Mouse (Mus musculus) gastrocnemius, adult 8-10 months (tissue): ENCODE measurements around the gene Lsm4. TPM values are rescaled to one million over a fixed set of nuclear protein-coding genes. Genes with fewer than 3 reads are reported as not detected.
A peak's percentile ranks its signal among the peaks of the same experiment; 100 is the strongest.

Experiments
- DNase-seq, 2 experiments: peaks; one replicate each; pipeline ENCODE4 v3.0.0; 2022; ENCODE audit warnings: low spot score in 2 of 2
- total RNA-seq, 4 experiments: library from RNA; stranded (reverse); gene quantifications; 2 replicates each; pipeline ENCODE4 v1.2.4; 2022

The Lsm4 gene
- total RNA-seq, 4 experiments from 2014 or later: 64.4 to 75.4 (median 70.3) TPM

DNA sequence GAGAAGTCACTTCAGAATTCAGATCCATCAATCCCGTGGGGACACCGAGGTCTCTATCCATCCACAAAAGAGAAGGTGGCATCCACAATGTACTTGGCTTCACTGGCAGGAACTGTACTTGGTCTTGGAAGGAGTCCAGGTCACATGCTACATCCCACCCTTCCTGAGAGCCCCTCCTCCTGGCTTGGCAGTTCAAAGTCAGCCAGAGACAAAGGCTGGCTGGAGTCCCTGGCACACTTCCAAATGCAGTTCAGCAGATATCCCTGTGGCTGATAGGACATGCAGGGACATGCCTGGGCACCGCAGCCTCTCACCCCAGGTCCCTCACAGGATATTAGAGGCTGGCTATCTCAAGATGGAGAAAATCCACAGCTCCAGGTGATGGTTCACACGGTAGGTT is 23.7 kb upstream of the Lsm4 start:
- no peak for DNase-seq

DNA sequence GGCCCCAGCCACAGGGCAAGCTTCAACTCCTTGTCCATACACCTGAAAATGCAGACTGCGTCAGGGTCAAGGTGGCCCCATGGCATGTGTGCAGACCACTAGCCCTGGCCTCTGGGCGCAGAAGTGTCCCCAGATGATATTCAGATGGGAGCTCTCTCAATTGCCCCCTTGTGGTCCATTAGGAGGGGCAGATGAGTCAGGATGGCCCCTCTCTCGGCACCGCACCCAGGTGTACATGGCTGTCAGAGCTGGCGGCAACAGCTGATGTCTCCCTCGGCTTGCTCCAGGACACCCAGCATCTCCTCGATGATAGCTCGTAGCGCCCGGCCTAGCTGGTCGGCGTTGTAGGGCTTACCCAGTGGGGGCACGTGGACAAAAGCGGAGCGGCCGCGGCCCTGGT is 22.7 kb upstream of the Lsm4 start:
- DNase-seq: no peak

DNA sequence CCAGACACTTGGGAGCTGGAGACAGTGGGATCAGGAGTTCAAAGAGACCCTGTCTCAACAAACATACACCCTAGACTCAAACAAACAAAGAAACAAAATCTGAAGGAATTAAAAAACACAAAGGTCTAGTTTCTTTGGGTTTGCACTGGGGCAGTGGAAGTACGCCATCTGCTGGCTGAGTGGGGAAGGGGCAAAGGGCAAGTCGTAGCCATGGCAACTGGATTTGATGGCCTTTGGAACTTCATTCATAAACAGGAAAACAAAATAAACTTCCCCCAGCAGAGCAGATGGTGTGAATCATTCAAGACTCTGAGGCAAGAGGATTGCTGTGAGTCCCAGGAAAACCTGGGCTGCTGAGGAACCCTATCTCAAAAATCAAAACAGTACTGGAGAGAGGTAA is 19.8 kb upstream of the Lsm4 start:
- DNase-seq: no peak

- DNase-seq: no peak
Observed at GRCm38 (mm10) chr8:70654121-70654520, 18.9 kb upstream of the Lsm4 start.

DNA sequence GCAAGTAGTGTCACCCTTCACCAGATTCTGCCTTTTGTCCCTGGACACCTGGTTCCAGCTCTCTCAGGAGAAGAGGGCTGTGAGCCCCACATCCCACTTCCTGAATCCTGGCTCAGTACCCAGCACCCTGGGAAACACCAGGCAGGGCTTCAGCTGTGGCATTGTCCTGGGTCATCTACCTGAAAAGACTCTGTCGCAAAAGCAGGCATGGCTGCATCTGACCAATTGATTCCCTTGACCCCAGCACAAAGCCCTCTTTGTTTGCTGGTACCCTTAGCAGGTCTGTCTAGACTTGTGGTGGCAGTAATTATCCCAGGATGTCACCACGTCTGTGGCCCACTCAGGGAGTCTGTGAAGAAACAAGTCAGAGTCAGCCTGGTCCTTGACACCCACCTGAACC is 17.6 kb upstream of the Lsm4 start:
- DNase-seq: no peak

- DNase-seq: no peak
Observed at GRCm38 (mm10) chr8:70656193-70656790, 16.8 kb upstream of the Lsm4 start.

DNA sequence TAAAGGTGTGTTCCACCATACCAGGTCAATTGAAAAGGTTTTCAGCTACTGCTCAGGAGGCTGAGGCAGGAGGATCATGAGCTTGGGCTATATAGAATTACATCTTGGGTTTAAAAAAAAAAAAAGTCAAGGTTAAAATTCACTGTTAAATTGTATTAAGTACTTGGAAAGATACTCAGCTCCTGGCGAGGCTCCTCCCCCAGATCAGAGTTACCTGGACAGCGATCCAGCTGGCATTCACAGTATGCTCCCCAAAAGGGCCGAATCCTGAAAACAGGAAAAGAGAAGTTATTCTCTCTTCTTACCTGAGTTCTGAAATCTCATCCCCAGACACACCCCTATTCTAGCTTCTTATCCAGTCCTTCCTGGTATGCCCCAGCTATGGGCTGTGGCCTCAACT is 15.8 kb upstream of the Lsm4 start:
- no peak for DNase-seq

DNA sequence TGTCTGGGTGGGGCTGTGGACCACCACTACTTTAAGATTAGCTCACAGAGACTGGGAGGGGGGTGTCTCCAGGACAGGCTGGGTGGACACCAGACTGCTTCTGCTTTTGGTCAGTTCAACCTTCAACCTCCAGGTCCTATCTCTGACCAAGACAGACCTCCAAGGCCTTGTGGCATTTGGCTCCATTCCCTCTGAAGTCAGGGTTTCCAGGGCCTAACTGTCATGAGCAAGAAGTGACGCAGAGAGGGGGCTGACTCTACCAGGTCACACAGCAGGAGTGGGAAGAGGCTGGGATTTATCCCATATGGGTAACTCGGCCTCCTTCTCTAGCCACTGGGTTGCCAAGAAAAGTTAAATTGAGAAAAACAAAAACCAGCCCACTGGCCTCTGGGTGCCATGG is 15.3 kb upstream of the Lsm4 start:
- DNase-seq: no peak

DNA sequence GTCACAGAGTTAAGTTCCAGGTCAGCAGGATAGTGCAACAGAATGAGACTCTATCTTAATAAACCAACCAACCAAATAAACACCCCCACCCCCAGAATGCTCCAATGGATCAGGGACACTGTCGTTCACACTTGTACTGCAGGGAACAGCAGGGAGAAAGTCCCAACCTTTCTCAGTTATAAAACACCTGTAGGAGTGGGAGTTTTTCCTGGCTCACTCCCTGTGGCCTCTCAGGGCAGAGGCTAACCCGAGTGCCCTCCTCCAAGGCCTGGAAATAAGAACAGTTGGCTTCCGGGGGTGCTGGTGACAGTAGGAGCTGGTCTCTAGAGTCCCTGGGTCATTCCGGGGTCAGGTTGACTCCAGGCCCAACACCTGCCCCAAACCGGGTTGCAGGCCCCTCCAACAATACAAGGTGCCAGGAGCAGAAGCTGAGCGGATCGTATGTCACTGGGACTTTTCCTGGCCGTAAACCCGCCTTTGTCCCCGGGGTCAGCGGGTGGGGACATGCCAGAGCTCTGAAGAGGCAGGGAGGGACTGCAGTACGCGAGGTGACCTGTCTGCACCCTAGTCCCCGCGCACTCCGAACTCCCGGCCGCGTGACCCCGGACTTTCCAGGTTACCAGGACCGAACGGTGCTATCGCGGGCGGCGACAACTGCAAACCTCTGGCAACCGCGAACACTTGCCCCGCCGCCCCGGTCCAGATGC is 14.0 kb upstream of the Lsm4 start:
- DNase-seq: no peak

GRCm38 (mm10) chr8:70659604-70660272 is 13.3 kb upstream of the Lsm4 start:
- DNase-seq: peak; percentile 86 to 88

DNA sequence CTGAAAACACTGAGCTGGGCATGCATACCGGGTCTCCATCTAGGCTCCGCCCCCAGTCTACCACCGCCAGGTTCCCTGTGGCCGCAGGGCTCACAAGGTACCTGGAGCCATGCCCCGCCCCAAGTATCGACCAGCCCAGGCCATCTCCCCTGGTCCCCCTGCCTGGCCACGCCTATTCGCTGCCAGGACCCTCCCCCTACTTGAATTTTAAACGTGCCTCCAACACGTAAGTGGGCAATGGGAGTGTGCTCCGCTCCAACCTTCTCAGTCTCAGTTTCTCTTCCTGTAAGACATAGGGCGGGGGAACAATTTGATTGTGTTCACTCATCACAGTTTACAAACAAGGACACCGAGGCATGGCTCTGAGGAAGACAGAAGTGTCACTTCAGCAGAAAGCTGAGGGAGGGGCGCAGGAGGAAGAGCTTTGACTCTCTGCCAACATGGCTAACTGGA is 12.7 kb upstream of the Lsm4 start, which contains the start of gene Pgpep1:
Pgpep1 (minus strand) TSS at position 116 of the 453 bp plus-strand sequence.
- DNase-seq: no peak

DNA sequence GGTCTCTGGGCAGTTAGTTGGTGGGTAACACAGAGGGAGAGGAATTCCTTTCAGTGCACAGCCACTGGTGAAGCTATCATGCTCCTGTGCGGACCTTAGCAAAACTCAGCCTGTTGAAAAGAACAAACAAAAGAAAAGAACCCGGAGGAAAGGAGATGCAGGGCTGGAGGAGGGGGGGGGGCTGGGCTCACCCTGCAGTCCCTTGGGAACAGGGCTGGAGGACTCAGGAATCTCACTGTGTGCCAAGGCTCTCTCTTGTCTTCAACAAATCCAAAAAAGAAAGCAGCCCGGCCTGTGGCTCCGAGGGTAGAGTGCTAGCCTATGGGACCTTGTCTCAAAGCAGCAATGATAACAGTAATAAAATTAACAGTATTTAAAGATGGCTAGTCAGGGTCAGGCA is 9.4 kb upstream of the Lsm4 start:
- no peak for DNase-seq

- no peak for DNase-seq
Observed at GRCm38 (mm10) chr8:70664631-70665030, 8.4 kb upstream of the Lsm4 start.

- no peak for DNase-seq
Observed at GRCm38 (mm10) chr8:70665599-70665998, 7.4 kb upstream of the Lsm4 start.

DNA sequence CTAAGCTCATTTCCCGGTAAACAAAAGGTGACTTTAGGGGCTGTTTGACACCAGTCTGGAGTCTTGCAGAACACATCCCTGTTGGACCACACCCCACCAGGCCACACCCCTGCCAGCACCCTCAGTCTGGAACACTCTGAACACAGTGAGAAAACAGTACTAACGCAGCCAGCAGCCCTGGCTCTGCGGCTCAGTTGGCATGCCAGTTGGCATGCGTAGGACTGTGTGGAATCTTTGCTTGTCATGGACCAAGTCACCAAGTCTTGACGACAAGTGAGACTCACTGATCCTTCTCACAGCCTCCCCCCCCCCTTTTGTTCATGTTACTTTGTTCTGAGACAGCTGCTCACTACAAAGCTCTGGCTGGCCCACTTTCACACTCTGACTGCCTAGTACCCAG is 6.0 kb upstream of the Lsm4 start:
- DNase-seq: peak; percentile 75 to 82

GRCm38 (mm10) chr8:70671615-70672324 is 1.3 kb upstream of the Lsm4 start:
- DNase-seq: peak; percentile 76

- DNase-seq: no peak
Observed at GRCm38 (mm10) chr8:70672325-70673078, 546 bp upstream of the Lsm4 start.

- DNase-seq: no peak
Observed at GRCm38 (mm10) chr8:70674109-70674508, 1.1 kb downstream of the Lsm4 start.

DNA sequence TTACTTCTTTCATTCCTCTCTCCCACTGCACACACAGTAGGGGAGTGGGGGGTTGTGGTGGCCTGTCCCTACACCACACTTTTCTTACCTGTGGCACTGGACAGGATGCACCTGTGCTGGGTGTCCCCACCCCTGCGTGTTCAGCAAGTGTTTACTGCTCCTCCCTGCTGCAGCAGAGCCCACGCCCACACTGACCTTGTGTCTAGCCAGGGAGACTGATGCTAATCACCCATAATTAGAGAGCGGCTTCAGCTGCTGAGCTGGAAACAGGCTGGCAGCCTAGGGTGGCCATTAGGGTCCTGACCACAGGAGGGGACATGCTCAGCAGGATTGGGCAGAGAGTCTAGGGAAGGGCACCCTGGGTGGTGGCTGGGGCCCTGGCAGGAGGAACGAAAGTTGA is 1.7 kb downstream of the Lsm4 start:
- DNase-seq: no peak

DNA sequence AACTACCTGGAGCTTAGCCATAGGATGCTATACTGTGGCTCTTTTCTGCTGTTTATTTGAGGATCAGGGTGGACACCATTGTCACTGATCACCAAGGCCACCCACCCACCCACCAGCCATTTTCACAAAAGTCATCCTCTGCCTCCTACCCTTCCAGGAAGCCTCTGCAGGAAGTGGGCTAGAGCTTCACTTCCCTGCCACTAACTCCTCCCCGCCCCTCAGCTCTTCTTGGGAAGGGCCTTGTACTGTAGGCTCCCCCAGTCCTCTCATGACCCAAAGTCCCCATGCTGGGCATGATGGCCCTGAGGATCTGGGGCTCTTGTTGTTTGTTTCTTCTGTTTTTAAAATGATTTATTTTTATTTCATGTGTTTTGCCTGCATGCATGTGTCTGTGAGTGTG is 2.3 kb downstream of the Lsm4 start:
- no peak for DNase-seq

DNA sequence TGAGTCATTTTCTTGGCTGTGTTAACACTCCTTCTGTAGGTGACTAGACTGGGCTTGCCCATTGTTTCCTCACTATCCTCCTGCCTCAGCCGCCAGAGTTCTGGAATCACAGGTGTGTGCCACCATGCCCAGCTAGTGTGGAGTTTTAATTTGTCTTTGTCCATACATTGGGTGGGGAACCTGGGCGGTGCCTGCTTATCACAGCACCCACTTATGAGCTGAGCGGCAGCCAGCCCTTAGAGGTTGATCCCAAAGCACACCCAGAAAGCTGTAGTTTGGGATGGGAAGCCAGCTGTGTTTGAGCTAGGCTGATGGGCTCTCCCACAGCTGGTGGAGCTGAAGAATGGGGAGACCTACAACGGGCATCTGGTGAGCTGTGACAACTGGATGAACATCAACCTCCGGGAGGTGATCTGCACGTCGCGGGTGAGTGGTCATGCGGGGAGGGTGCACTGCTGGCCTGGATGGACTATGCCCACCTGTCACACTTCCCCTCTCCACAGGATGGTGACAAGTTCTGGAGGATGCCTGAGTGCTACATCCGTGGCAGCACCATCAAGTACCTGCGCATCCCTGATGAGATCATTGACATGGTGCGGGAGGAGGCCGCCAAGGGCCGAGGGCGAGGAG is 4.5 kb downstream of the Lsm4 start:
- no peak for DNase-seq
